Mouse (Mus musculus): ENCODE measurements at regions not wholly inside any gene's neighbourhood (a gene's known extent, or its start where the extent isn't known, plus 50 kb on each side); places are given as distances from the start of the nearest gene placed in this dataset.

DNA sequence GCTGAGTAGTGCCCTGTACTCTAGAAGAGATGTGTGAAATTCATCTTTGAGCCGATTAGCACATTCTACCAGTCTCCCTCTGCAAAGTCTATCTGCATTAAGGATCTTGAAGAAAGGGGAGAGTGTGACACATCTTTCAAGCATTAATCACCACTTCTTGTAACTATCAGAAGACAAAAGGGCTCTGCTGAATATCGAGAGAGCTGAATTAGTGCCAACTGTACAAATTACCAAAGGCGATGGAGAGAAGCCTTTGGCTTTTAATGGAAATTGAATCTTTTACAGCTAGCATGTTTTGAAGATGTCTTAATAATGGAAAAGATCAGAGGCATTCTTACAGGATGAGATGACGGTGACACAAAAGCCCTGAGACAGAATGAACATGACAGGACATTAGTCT, 97.2 kb upstream of the Pam start:
- no peak overlapping the region for H3K4me2 ChIP-seq

DNA sequence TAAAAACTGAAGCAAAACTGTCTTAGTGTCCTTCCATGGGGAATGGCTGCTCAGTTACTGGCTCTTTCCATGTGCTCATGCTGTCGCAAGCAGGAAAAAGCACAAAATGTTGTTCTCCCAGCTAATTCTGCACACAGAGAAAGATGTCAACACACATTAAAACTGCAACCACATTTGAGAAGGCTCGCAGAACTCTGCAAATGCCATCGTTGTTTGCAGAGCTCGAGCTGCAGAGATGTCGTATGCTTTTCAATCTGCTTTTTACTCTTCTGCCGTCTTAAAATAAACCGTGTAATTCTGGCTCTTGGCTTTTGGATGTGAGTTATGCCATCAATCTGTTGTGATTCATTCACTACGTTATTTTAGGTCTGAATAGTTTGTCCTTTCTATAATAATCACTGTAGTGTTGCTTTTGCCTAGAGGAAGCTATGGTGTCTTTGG, 96.6 kb upstream of the Pam start:
- Histone ChIP-seq H3K27ac (no peak overlapping the region), H3K4me3 (no peak overlapping the region), H3K4me1 (peaks cover 16% of the 10 kb centered on the region), H3K9ac (no peak overlapping the region), H3K27me3 (no peaks in the 10 kb centered on the region), H3K36me3 (no peaks in the 10 kb centered on the region), H3K9me3 (no peaks in the 10 kb centered on the region), H3K4me2 (peak overlapping the region; percentile 22; the same call in 1 of the 2 replicates)
- 38% methylated on average over 8 of the region's 8 CpGs for WGBS
- no peak for ATAC-seq (ENCODE audit: insufficient number of reproducible peaks, insufficient read depth, low FRiP score, low TSS enrichment, low read depth)

More for the DNA sequence above, 97.2 kb upstream of the Pam start:
- no peaks in the 10 kb centered on the region for H3K36me3 ChIP-seq
- H3K9me3 ChIP-seq: no peaks in the 10 kb centered on the region
- WGBS: 76% methylated on average over 4 of the region's 4 CpGs
- no peak overlapping the region for H3K4me3 ChIP-seq
- peaks cover 16% of the 10 kb centered on the region for H3K4me1 ChIP-seq
- ATAC-seq (ENCODE audit: insufficient number of reproducible peaks, insufficient read depth, low FRiP score, low TSS enrichment, low read depth): no peak
- no peaks in the 10 kb centered on the region for H3K27me3 ChIP-seq
- no peak overlapping the region for H3K27ac ChIP-seq
- no peak overlapping the region for H3K9ac ChIP-seq

DNA sequence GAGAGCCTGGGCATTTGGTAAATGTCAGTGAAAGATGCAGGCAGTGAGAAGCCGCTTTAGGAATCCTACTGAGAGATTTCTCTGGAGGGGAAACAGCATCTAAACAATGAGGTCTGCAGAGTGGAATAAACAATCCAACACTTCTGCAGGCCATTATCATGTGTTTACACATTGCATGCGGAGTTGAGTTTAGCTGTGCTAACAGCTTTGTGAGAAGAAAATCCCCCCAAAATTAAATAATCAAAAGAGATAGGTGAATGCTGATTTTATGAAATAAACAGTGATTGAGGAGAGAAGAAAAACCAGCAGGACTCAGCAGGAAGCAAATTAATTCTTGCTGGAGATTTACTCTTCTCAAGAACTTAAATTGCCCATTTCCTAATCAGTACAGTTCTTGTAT, 95.9 kb upstream of the Pam start:
- Histone ChIP-seq H3K4me2 (no peak overlapping the region), H3K27me3 (no peaks in the 10 kb centered on the region), H3K36me3 (no peaks in the 10 kb centered on the region), H3K4me3 (no peak overlapping the region), H3K9me3 (no peaks in the 10 kb centered on the region), H3K27ac (no peak overlapping the region), H3K9ac (no peak overlapping the region), H3K4me1 (peaks cover 16% of the 10 kb centered on the region)
- no peak for ATAC-seq (ENCODE audit: insufficient number of reproducible peaks, insufficient read depth, low FRiP score, low TSS enrichment, low read depth)
- WGBS: 29% methylated on average over 2 of the region's 2 CpGs

DNA sequence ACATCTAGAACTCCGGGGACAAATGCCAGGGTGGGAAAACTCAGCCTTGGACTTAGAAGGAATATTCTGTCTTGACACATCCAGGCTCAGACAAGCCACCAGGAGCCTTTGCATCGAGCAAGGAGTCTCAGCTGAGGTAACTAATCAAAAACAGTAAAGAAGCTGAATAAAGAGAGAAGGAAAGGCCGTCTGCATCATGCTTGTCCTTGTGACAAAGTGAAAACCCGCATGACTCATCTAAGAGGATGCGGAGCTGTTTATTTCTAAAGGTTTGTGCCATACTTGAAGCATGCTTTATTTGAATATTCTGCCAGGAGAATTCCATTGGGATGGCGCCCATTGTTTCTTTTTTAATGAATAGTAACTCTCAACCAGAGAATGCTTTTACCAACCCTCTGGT, 95.3 kb upstream of the Pam start:
- Histone ChIP-seq H3K4me3 (no peak overlapping the region), H3K9me3 (no peaks in the 10 kb centered on the region), H3K36me3 (no peaks in the 10 kb centered on the region), H3K4me1 (peaks cover 16% of the 10 kb centered on the region), H3K9ac (no peak overlapping the region), H3K27me3 (no peaks in the 10 kb centered on the region), H3K27ac (no peak overlapping the region), H3K4me2 (no peak overlapping the region)
- WGBS: 41% methylated on average over 6 of the region's 6 CpGs
- no peak for ATAC-seq (ENCODE audit: insufficient number of reproducible peaks, insufficient read depth, low FRiP score, low TSS enrichment, low read depth)

DNA sequence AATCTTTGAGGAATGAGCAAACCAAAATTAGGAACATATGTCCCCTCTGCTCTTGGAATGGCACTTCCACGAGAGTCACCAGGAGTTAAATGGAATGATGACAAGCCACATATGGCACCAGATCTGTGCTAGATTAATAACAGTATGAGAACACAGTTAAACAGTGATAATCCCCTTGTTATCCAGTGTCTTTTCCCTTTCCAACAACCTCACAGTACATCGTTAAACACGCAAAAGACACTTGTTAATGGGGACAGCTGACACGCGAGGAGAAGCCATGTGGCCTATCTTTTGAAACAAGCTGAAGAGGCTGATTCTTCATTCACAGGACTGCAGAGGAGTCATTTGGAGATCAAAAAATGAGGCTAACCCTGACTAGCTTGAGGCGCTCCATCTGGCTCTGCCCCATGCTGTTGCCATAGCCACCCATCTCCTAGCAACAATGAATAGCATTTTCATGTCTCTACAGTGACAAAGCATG, 94.6 kb upstream of the Pam start:
- ATAC-seq (ENCODE audit: insufficient number of reproducible peaks, insufficient read depth, low FRiP score, low TSS enrichment, low read depth): no peak
- 42% methylated on average over 6 of the region's 6 CpGs for WGBS
- Histone ChIP-seq H3K27ac (no peak overlapping the region), H3K4me2 (no peak overlapping the region), H3K27me3 (no peaks in the 10 kb centered on the region), H3K4me3 (no peak overlapping the region), H3K9ac (no peak overlapping the region), H3K4me1 (peaks cover 16% of the 10 kb centered on the region), H3K9me3 (no peaks in the 10 kb centered on the region), H3K36me3 (no peaks in the 10 kb centered on the region)

DNA sequence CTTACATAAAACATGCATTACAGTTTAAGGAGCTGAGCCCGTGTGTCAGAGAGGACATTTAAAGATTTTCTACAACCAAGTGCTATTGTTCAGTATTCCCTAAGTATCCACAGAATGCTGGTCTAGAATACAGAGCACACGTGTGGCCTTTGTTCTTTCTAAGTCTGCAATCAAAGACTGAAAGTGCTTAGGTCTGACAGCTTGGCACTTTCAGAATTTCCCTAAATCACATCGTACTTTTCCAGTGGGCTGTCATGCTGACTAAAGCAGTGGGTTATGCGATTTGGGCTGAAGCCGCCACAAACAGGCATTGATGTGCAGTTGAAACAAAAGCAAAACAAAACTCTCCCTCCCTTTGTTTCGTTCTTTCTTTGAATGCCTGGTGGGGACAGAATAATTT, 84.9 kb upstream of the Pam start:
- ATAC-seq (ENCODE audit: insufficient number of reproducible peaks, insufficient read depth, low FRiP score, low TSS enrichment, low read depth): no peak
- no peak overlapping the region for H3K4me3 ChIP-seq
- 0 out of 2 replicates have a peak, but pooled peaks cover 3% of the 10 kb centered on the region for H3K4me1 ChIP-seq
- H3K27me3 ChIP-seq: no peaks in the 10 kb centered on the region
- H3K9ac ChIP-seq: no peak overlapping the region
- no peak overlapping the region for H3K4me2 ChIP-seq
- H3K36me3 ChIP-seq: no peaks in the 10 kb centered on the region
- WGBS: 35% methylated on average over 6 of the region's 6 CpGs
- H3K9me3 ChIP-seq: no peaks in the 10 kb centered on the region
- no peak overlapping the region for H3K27ac ChIP-seq

- ATAC-seq (ENCODE audit: insufficient number of reproducible peaks, insufficient read depth, low FRiP score, low TSS enrichment, low read depth): no peak
- no peak overlapping the region for H3K27ac ChIP-seq
- H3K4me1 ChIP-seq: peaks cover 12% of the 10 kb centered on the region
- no peak overlapping the region for H3K9ac ChIP-seq
- H3K27me3 ChIP-seq: no peaks in the 10 kb centered on the region
- no peak overlapping the region for H3K4me3 ChIP-seq
- no peaks in the 10 kb centered on the region for H3K36me3 ChIP-seq
- no peaks in the 10 kb centered on the region for H3K9me3 ChIP-seq
- WGBS: 22% methylated on average over 1 of the region's 1 CpGs
- H3K4me2 ChIP-seq: no peak overlapping the region
These were observed 83.6 kb upstream of the Pam start for GRCm38 (mm10) chr1:98179030-98179429.

GRCm38 (mm10) chr1:98174811-98175132, 79.3 kb upstream of the Pam start:
- Histone ChIP-seq H3K27ac (peak overlapping the region; percentile 73), H3K36me3 (no peaks in the 10 kb centered on the region), H3K9ac (no peak overlapping the region), H3K4me1 (peaks cover 11% of the 10 kb centered on the region), H3K4me2 (peak overlapping the region; percentile 37), H3K4me3 (no peak overlapping the region), H3K27me3 (no peaks in the 10 kb centered on the region), H3K9me3 (no peaks in the 10 kb centered on the region)
- WGBS: 34% methylated on average over 4 of the region's 4 CpGs
- ATAC-seq (ENCODE audit: insufficient number of reproducible peaks, insufficient read depth, low FRiP score, low TSS enrichment, low read depth): no peak

GRCm38 (mm10) chr1:98173907-98174810, 78.7 kb upstream of the Pam start:
- Histone ChIP-seq H3K27me3 (no peaks in the 10 kb centered on the region), H3K36me3 (no peaks in the 10 kb centered on the region), H3K4me2 (peak overlapping the region; percentile 37), H3K9ac (no peak overlapping the region), H3K9me3 (no peaks in the 10 kb centered on the region), H3K4me3 (no peak overlapping the region), H3K4me1 (peaks cover 11% of the 10 kb centered on the region), H3K27ac (peak overlapping the region; percentile 73)
- WGBS: 29% methylated on average over 11 of the region's 11 CpGs
- no peak for ATAC-seq (ENCODE audit: insufficient number of reproducible peaks, insufficient read depth, low FRiP score, low TSS enrichment, low read depth)

GRCm38 (mm10) chr1:98173431-98173830, 78.0 kb upstream of the Pam start:
- 83% methylated on average over 2 of the region's 2 CpGs for WGBS
- H3K4me3 ChIP-seq: no peak overlapping the region
- peaks cover 11% of the 10 kb centered on the region for H3K4me1 ChIP-seq
- ATAC-seq (ENCODE audit: insufficient number of reproducible peaks, insufficient read depth, low FRiP score, low TSS enrichment, low read depth): no peak
- no peak overlapping the region for H3K27ac ChIP-seq
- no peaks in the 10 kb centered on the region for H3K27me3 ChIP-seq
- no peak overlapping the region for H3K4me2 ChIP-seq
- no peaks in the 10 kb centered on the region for H3K36me3 ChIP-seq
- H3K9me3 ChIP-seq: no peaks in the 10 kb centered on the region
- no peak overlapping the region for H3K9ac ChIP-seq

- no peak overlapping the region for H3K9ac ChIP-seq
- no peak for ATAC-seq (ENCODE audit: insufficient number of reproducible peaks, insufficient read depth, low FRiP score, low TSS enrichment, low read depth)
- no peak overlapping the region for H3K27ac ChIP-seq
- H3K9me3 ChIP-seq: no peaks in the 10 kb centered on the region
- 82% methylated on average over 2 of the region's 2 CpGs for WGBS
- no peak overlapping the region for H3K4me3 ChIP-seq
- H3K4me1 ChIP-seq: peaks cover 11% of the 10 kb centered on the region
- H3K36me3 ChIP-seq: no peaks in the 10 kb centered on the region
- H3K4me2 ChIP-seq: no peak overlapping the region
- H3K27me3 ChIP-seq: no peaks in the 10 kb centered on the region
These were observed 75.8 kb upstream of the Pam start for GRCm38 (mm10) chr1:98171291-98171690.

DNA sequence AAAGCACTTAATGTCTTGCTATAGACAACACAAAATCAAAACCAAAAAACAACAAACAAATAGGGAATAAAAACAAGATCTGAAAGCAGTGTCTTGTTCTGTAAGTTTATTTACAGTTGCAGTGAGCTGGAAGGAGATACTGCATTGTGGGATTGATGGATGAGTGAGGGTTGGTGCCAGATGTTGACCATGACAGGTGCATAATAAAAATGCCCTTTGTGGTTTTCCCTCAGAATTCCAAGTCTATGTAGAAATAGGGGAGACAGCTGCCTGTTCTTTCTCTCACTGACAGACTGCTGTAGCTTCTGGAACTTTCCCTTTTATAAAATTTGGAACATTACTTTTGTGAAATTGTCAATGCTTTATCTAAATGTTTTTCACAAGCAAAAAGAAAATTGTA, 73.9 kb upstream of the Pam start:
- no peak overlapping the region for H3K4me2 ChIP-seq
- no peaks in the 10 kb centered on the region for H3K27me3 ChIP-seq
- H3K27ac ChIP-seq: no peak overlapping the region
- H3K4me1 ChIP-seq: peaks cover 5% of the 10 kb centered on the region
- no peak overlapping the region for H3K4me3 ChIP-seq
- no peaks in the 10 kb centered on the region for H3K36me3 ChIP-seq
- no peak for ATAC-seq (ENCODE audit: insufficient number of reproducible peaks, insufficient read depth, low FRiP score, low TSS enrichment, low read depth)
- H3K9ac ChIP-seq: no peak overlapping the region
- no peaks in the 10 kb centered on the region for H3K9me3 ChIP-seq

All from embryonic facial prominence, embryonic 13.5 days (tissue).